Mouse (Mus musculus) cerebellum, postnatal 36 days (tissue): ENCODE results near the gene Cacna2d2.

Source experiments
- DNase-seq, 2 experiments: peaks; one replicate each; pipeline ENCODE4 v3.0.0; 2021 to 2022; ENCODE audit warnings: mixed read lengths in 2 of 2

Gene Cacna2d2

GRCm38 (mm10) chr9:107502131-107502846 is 102.9 kb downstream of the Cacna2d2 start:
- peak; percentile 70 to 80 for DNase-seq

- DNase-seq = peak; percentile 42 to 44
Observed at GRCm38 (mm10) chr9:107504662-107505537, 105.5 kb downstream of the Cacna2d2 start.

GRCm38 (mm10) chr9:107508266-107508665 is 108.9 kb downstream of the Cacna2d2 start:
- no peak for DNase-seq

GRCm38 (mm10) chr9:107510384-107511100 is 111.1 kb downstream of the Cacna2d2 start:
- DNase-seq = no peak

- DNase-seq = no peak
Observed at GRCm38 (mm10) chr9:107511436-107511835, 112.0 kb downstream of the Cacna2d2 start.

GRCm38 (mm10) chr9:107512326-107512725 is 112.9 kb downstream of the Cacna2d2 start:
- no peak for DNase-seq

- DNase-seq = peak; percentile 94 to 95
Observed at GRCm38 (mm10) chr9:107514303-107514955, 115.0 kb downstream of the Cacna2d2 start.

GRCm38 (mm10) chr9:107520331-107520730 is 120.9 kb downstream of the Cacna2d2 start:
- no peak for DNase-seq

- no peak for DNase-seq
Observed at GRCm38 (mm10) chr9:107521190-107521589, 121.8 kb downstream of the Cacna2d2 start.

GRCm38 (mm10) chr9:107521711-107522399 is 122.4 kb downstream of the Cacna2d2 start:
- no peak for DNase-seq

- DNase-seq = no peak
Observed at GRCm38 (mm10) chr9:107522400-107522711, 122.9 kb downstream of the Cacna2d2 start.

GRCm38 (mm10) chr9:107526198-107527026 is 127.0 kb downstream of the Cacna2d2 start:
- peak in 1 of 2 experiments; percentile 46 for DNase-seq

- peak; percentile 89 to 91 for DNase-seq
Observed at GRCm38 (mm10) chr9:107533791-107534407, 134.5 kb downstream of the Cacna2d2 start, which contains the start of gene Tmem115. Gene Tmem115 (plus strand): TSS chr9:107533945.

- peak; percentile 32 to 44 for DNase-seq
Observed at GRCm38 (mm10) chr9:107534408-107535202, 135.2 kb downstream of the Cacna2d2 start.

- DNase-seq = no peak
Observed at GRCm38 (mm10) chr9:107538231-107538630, 138.8 kb downstream of the Cacna2d2 start.

GRCm38 (mm10) chr9:107538711-107539110 is 139.3 kb downstream of the Cacna2d2 start:
- DNase-seq = no peak

- DNase-seq = no peak
Observed at GRCm38 (mm10) chr9:107539940-107540339, 140.5 kb downstream of the Cacna2d2 start.

GRCm38 (mm10) chr9:107540420-107540819 is 141.0 kb downstream of the Cacna2d2 start:
- no peak for DNase-seq

- no peak for DNase-seq
Observed at GRCm38 (mm10) chr9:107541005-107541404, 141.6 kb downstream of the Cacna2d2 start.
